Mouse (Mus musculus): Measurements from ENCODE around the gene Lrrfip1. TPM values are rescaled to one million over a fixed set of nuclear protein-coding genes. Genes with fewer than 3 reads are reported as not detected.

Lrrfip1 gene
- polyA plus RNA-seq, 1 experiment from 2014 or later, result 54.3 TPM

GRCm38 (mm10) chr1:90967583-90967982 is 31.0 kb upstream of the Lrrfip1 start:
- H3K36me3 ChIP-seq (ENCODE audit: control insufficient read depth, insufficient read depth, low read length), result no peaks in the 10 kb centered on the region
- ATAC-seq (ENCODE audit: insufficient number of reproducible peaks, insufficient read depth, low FRiP score, low read depth), result no peak
- no peak overlapping the region for H3K4me3 ChIP-seq (ENCODE audit: low read depth, low read length)
- H3K9me3 ChIP-seq (ENCODE audit: control insufficient read depth, low read depth, low read length), result no peaks in the 10 kb centered on the region
- no peak overlapping the region for H3K27ac ChIP-seq (ENCODE audit: low read length)
- 63% methylated on average over 7 of the region's 7 CpGs for WGBS
- no peaks in the 10 kb centered on the region for H3K27me3 ChIP-seq (ENCODE audit: control insufficient read depth, insufficient read depth, low read length)
- H3K9ac ChIP-seq (replicated peaks; ENCODE audit: low read depth, low read length), result no peak overlapping the region
- no peak overlapping the region for H3K4me2 ChIP-seq (replicated peaks; ENCODE audit: low read depth, low read length)
- peaks cover 14% of the 10 kb centered on the region for H3K4me1 ChIP-seq (ENCODE audit: control insufficient read depth, insufficient read depth, low read length)

GRCm38 (mm10) chr1:90968649-90969048 is 29.9 kb upstream of the Lrrfip1 start:
- Histone ChIP-seq H3K27me3 (ENCODE audit: control insufficient read depth, insufficient read depth, low read length) (no peaks in the 10 kb centered on the region), H3K4me3 (ENCODE audit: low read depth, low read length) (no peak overlapping the region), H3K27ac (ENCODE audit: low read length) (no peak overlapping the region), H3K4me1 (ENCODE audit: control insufficient read depth, insufficient read depth, low read length) (peaks cover 14% of the 10 kb centered on the region; the same call in 1 of the 2 replicates), H3K4me2 (replicated peaks; ENCODE audit: low read depth, low read length) (peak overlapping the region; percentile 22; the same call in 1 of the 2 replicates), H3K9me3 (ENCODE audit: control insufficient read depth, low read depth, low read length) (no peaks in the 10 kb centered on the region), H3K9ac (replicated peaks; ENCODE audit: low read depth, low read length) (no peak overlapping the region), H3K36me3 (ENCODE audit: control insufficient read depth, insufficient read depth, low read length) (no peaks in the 10 kb centered on the region)
- ATAC-seq (ENCODE audit: insufficient number of reproducible peaks, insufficient read depth, low FRiP score, low read depth), result no peak
- 77% methylated on average over 4 of the region's 4 CpGs for WGBS

- 14% methylated on average over 9 of the region's 9 CpGs for WGBS
- peak within 1 kb of the TSS; percentile 22 for H3K4me2 ChIP-seq (replicated peaks; ENCODE audit: low read depth, low read length)
- H3K4me1 ChIP-seq (ENCODE audit: control insufficient read depth, insufficient read depth, low read length), result peaks cover 11% of the 10 kb centered on the region; the same call in 1 of the 2 replicates
- H3K27me3 ChIP-seq (ENCODE audit: control insufficient read depth, insufficient read depth, low read length), result no peaks in the 10 kb centered on the region
- H3K36me3 ChIP-seq (ENCODE audit: control insufficient read depth, insufficient read depth, low read length), result no peaks in the 10 kb centered on the region
- H3K9ac ChIP-seq (replicated peaks; ENCODE audit: low read depth, low read length), result no peak within 1 kb of the TSS
- peak; percentile 53 for ATAC-seq (ENCODE audit: insufficient number of reproducible peaks, insufficient read depth, low FRiP score, low read depth)
- no peak within 1 kb of the TSS for H3K27ac ChIP-seq (ENCODE audit: low read length)
- H3K9me3 ChIP-seq (ENCODE audit: control insufficient read depth, low read depth, low read length), result no peaks in the 10 kb centered on the region
- peak within 1 kb of the TSS; percentile 1; the same call in 1 of the 2 replicates for H3K4me3 ChIP-seq (ENCODE audit: low read depth, low read length)
Measured at GRCm38 (mm10) chr1:90969347-90969784, 29.2 kb upstream of the Lrrfip1 start, which contains the start of gene Rab17. Gene Rab17 (minus strand): TSS chr1:90969661.

- 66% methylated on average over 10 of the region's 10 CpGs for WGBS
- H3K27me3 ChIP-seq (ENCODE audit: control insufficient read depth, insufficient read depth, low read length), result no peaks in the 10 kb centered on the region
- no peak overlapping the region for H3K4me2 ChIP-seq (replicated peaks; ENCODE audit: low read depth, low read length)
- H3K9ac ChIP-seq (replicated peaks; ENCODE audit: low read depth, low read length), result no peak overlapping the region
- no peaks in the 10 kb centered on the region for H3K36me3 ChIP-seq (ENCODE audit: control insufficient read depth, insufficient read depth, low read length)
- no peak overlapping the region for H3K27ac ChIP-seq (ENCODE audit: low read length)
- no peak overlapping the region for H3K4me3 ChIP-seq (ENCODE audit: low read depth, low read length)
- no peaks in the 10 kb centered on the region for H3K9me3 ChIP-seq (ENCODE audit: control insufficient read depth, low read depth, low read length)
- peak; percentile 19; the same call in 1 of the 2 replicates for ATAC-seq (ENCODE audit: insufficient number of reproducible peaks, insufficient read depth, low FRiP score, low read depth)
- H3K4me1 ChIP-seq (ENCODE audit: control insufficient read depth, insufficient read depth, low read length), result peaks cover 11% of the 10 kb centered on the region; the same call in 1 of the 2 replicates
Measured at GRCm38 (mm10) chr1:90969881-90970390, 28.6 kb upstream of the Lrrfip1 start.

GRCm38 (mm10) chr1:90972911-90973573 is 25.5 kb upstream of the Lrrfip1 start:
- Histone ChIP-seq H3K36me3 (ENCODE audit: control insufficient read depth, insufficient read depth, low read length) (no peaks in the 10 kb centered on the region), H3K27me3 (ENCODE audit: control insufficient read depth, insufficient read depth, low read length) (no peaks in the 10 kb centered on the region), H3K4me2 (replicated peaks; ENCODE audit: low read depth, low read length) (no peak overlapping the region), H3K4me1 (ENCODE audit: control insufficient read depth, insufficient read depth, low read length) (peaks cover 11% of the 10 kb centered on the region; the same call in 1 of the 2 replicates), H3K9me3 (ENCODE audit: control insufficient read depth, low read depth, low read length) (no peaks in the 10 kb centered on the region), H3K27ac (ENCODE audit: low read length) (no peak overlapping the region), H3K4me3 (ENCODE audit: low read depth, low read length) (no peak overlapping the region), H3K9ac (replicated peaks; ENCODE audit: low read depth, low read length) (0 out of 2 replicates have a peak overlapping the region, but pooled peaks have one; percentile 7)
- 18% methylated on average over 9 of the region's 9 CpGs for WGBS
- ATAC-seq (ENCODE audit: insufficient number of reproducible peaks, insufficient read depth, low FRiP score, low read depth), result peak; percentile 66; the same call in 1 of the 2 replicates

GRCm38 (mm10) chr1:90973574-90973911 is 25.0 kb upstream of the Lrrfip1 start:
- H3K27me3 ChIP-seq (ENCODE audit: control insufficient read depth, insufficient read depth, low read length), result no peaks in the 10 kb centered on the region
- no peaks in the 10 kb centered on the region for H3K36me3 ChIP-seq (ENCODE audit: control insufficient read depth, insufficient read depth, low read length)
- no peaks in the 10 kb centered on the region for H3K9me3 ChIP-seq (ENCODE audit: control insufficient read depth, low read depth, low read length)
- peak; percentile 33; the same call in 1 of the 2 replicates for ATAC-seq (ENCODE audit: insufficient number of reproducible peaks, insufficient read depth, low FRiP score, low read depth)
- H3K9ac ChIP-seq (replicated peaks; ENCODE audit: low read depth, low read length), result 0 out of 2 replicates have a peak overlapping the region, but pooled peaks have one; percentile 7
- no peak overlapping the region for H3K4me2 ChIP-seq (replicated peaks; ENCODE audit: low read depth, low read length)
- peaks cover 11% of the 10 kb centered on the region; the same call in 1 of the 2 replicates for H3K4me1 ChIP-seq (ENCODE audit: control insufficient read depth, insufficient read depth, low read length)
- no peak overlapping the region; the same call in 1 of the 2 replicates for H3K27ac ChIP-seq (ENCODE audit: low read length)
- no peak overlapping the region for H3K4me3 ChIP-seq (ENCODE audit: low read depth, low read length)
- WGBS, result 74% methylated on average over 2 of the region's 2 CpGs

DNA sequence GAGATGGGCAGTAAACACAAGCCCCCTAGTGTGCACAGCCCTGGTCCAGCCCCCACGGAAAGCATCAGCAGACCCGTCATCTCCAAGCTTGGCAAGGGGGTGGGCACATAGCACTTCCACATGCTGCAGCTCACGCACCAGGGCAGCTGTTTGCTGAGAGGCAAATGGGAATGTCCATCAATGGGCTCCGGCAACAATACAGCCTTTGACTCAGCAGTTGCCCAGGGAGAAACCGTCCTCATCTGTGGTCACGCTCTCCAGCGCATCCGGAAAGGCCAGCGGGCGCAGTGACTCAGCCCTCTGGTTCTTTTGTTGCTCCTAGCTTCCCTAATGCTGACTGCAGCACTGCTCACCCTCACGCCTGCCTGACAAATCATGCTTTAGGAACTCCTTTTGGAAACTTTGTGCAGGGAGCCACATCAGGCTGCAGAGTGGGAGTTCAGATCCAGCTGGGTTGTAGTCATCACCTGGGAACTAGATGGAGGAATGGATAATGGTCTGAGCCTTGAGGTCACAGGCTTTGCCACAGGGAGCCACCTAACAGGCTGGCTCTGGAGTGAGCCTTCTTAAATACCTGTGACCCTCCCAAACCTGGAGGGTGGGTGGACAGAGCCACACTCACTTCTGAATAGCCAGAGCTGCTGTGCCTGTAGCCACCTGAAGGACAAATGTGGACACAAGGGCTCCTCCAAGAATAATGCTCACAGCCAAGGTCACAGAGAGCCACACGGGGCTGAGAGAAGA is 23.5 kb upstream of the Lrrfip1 start:
- H3K36me3 ChIP-seq (ENCODE audit: control insufficient read depth, insufficient read depth, low read length), result no peaks in the 10 kb centered on the region
- no peak overlapping the region for H3K9ac ChIP-seq (replicated peaks; ENCODE audit: low read depth, low read length)
- H3K4me2 ChIP-seq (replicated peaks; ENCODE audit: low read depth, low read length), result no peak overlapping the region
- no peak overlapping the region for H3K27ac ChIP-seq (ENCODE audit: low read length)
- H3K4me3 ChIP-seq (ENCODE audit: low read depth, low read length), result no peak overlapping the region
- no peaks in the 10 kb centered on the region for H3K9me3 ChIP-seq (ENCODE audit: control insufficient read depth, low read depth, low read length)
- ATAC-seq (ENCODE audit: insufficient number of reproducible peaks, insufficient read depth, low FRiP score, low read depth), result no peak
- WGBS, result 42% methylated on average over 12 of the region's 12 CpGs
- H3K27me3 ChIP-seq (ENCODE audit: control insufficient read depth, insufficient read depth, low read length), result no peaks in the 10 kb centered on the region
- H3K4me1 ChIP-seq (ENCODE audit: control insufficient read depth, insufficient read depth, low read length), result peaks cover 11% of the 10 kb centered on the region; the same call in 1 of the 2 replicates

- Histone ChIP-seq H3K36me3 (ENCODE audit: control insufficient read depth, insufficient read depth, low read length) (no peaks in the 10 kb centered on the region), H3K9me3 (ENCODE audit: control insufficient read depth, low read depth, low read length) (no peaks in the 10 kb centered on the region), H3K9ac (replicated peaks; ENCODE audit: low read depth, low read length) (no peak overlapping the region), H3K4me3 (ENCODE audit: low read depth, low read length) (no peak overlapping the region), H3K27ac (ENCODE audit: low read length) (no peak overlapping the region), H3K4me1 (ENCODE audit: control insufficient read depth, insufficient read depth, low read length) (peaks cover 11% of the 10 kb centered on the region; the same call in 1 of the 2 replicates), H3K4me2 (replicated peaks; ENCODE audit: low read depth, low read length) (no peak overlapping the region), H3K27me3 (ENCODE audit: control insufficient read depth, insufficient read depth, low read length) (no peaks in the 10 kb centered on the region)
- 86% methylated on average over 4 of the region's 4 CpGs for WGBS
- ATAC-seq (ENCODE audit: insufficient number of reproducible peaks, insufficient read depth, low FRiP score, low read depth), result no peak
Measured at GRCm38 (mm10) chr1:90975960-90976359, 22.6 kb upstream of the Lrrfip1 start.

Measured in stomach, embryonic 14.5 days (tissue).